Mouse (Mus musculus) lung, embryonic 14.5 days (tissue): ENCODE data around the gene Isg15. TPM values are rescaled to one million over a fixed set of nuclear protein-coding genes. Genes with fewer than 3 reads are reported as not detected.

ENCODE experiments used
- ATAC-seq: fragments of 200-750 bp; cut with Nextera tagmentation; 2 replicates; pipeline ENCODE4 v1.8.0; 2017; ENCODE audit warnings: mild to moderate bottlenecking, moderate TSS enrichment, moderate library complexity; ENCODE audit not compliant: insufficient read depth
- DNase-seq: peaks from one replicate; pipeline ENCODE4 v3.0.0-alpha.2; 2015
- H3K27ac ChIP-seq: fragments of 300-500 bp; sonication (generic); 2 replicates; pipeline ENCODE4 v1.5.1; 2014; ENCODE audit warnings: low read depth, mild to moderate bottlenecking, moderate library complexity
- H3K27me3 ChIP-seq: fragments of 300-500 bp; sonication (generic); 2 replicates; pipeline ENCODE4 v1.6.1; 2014; ENCODE audit warnings: low read length, control low read depth; ENCODE audit not compliant: insufficient read depth
- H3K36me3 ChIP-seq: fragments of 300-500 bp; sonication (generic); 2 replicates; pipeline ENCODE4 v1.6.1; 2014; ENCODE audit warnings: control low read depth; ENCODE audit not compliant: insufficient read depth
- H3K4me1 ChIP-seq: fragments of 300-500 bp; sonication (generic); 2 replicates; pipeline ENCODE4 v1.6.1; 2014; ENCODE audit warnings: antibody characterized with exemption, control low read depth; ENCODE audit not compliant: insufficient read depth
- H3K4me2 ChIP-seq: fragments of 300-500 bp; sonication (generic); 2 replicates; pipeline ENCODE4 v1.6.1; 2014; ENCODE audit warnings: mild to moderate bottlenecking
- H3K4me3 ChIP-seq: fragments of 300-500 bp; sonication (generic); 2 replicates; pipeline ENCODE4 v1.5.1; 2014; ENCODE audit warnings: low read depth, low read length
- H3K9ac ChIP-seq: fragments of 300-500 bp; sonication (generic); 2 replicates; pipeline ENCODE4 v1.6.1; 2014
- H3K9me3 ChIP-seq: fragments of 300-500 bp; sonication (generic); 2 replicates; pipeline ENCODE4 v1.6.1; 2016; ENCODE audit warnings: low read depth, low read length, control low read depth
- CTCF ChIP-seq: IDR thresholded peaks from 2 replicates; pipeline ENCODE4 v1.5.1; 2016; ENCODE audit warnings: antibody characterized with exemption, low read depth
- WGBS: fragments of 180-500 bp; shearing (Covaris S2); extraction: QIAGEN DNeasy Blood & Tissue Kit; methylation state at CpG from one replicate; pipeline ENCODE4 v1.1.7; 2014; 5-methylcytosine and 5-hydroxymethylcytosine counted together
- polyA plus RNA-seq: library from polyadenylated mRNA; unstranded; fragments of >200 nt; fragmentation: Nextera tagmentation; extraction: Ambion mirVana; gene quantifications from 2 replicates; pipeline ENCODE4 v1.2.1, GENCODE M21; 2014

Isg15 gene
- polyA plus RNA-seq, 1 experiment from 2014 or later, result not detected

- H3K9me3 ChIP-seq, result no peaks in the 10 kb centered on the region
- no peaks in the 10 kb centered on the region for H3K36me3 ChIP-seq
- H3K4me3 ChIP-seq, result no peak overlapping the region
- DNase-seq (no peak), ATAC-seq (no peak)
- WGBS, result 79% methylated on average over 2 of the region's 2 CpGs
- H3K27ac ChIP-seq, result no peak overlapping the region
- H3K4me1 ChIP-seq, result no peaks in the 10 kb centered on the region
- TF ChIP-seq CTCF, result no peak
- H3K27me3 ChIP-seq, result no peaks in the 10 kb centered on the region
- H3K4me2 ChIP-seq, result no peak overlapping the region
- H3K9ac ChIP-seq, result no peak overlapping the region
These were observed 15.6 kb upstream of the Isg15 start for GRCm38 (mm10) chr4:156216196-156216595.

GRCm38 (mm10) chr4:156215649-156216048 lies 15.0 kb upstream of the Isg15 start, which contains the start of gene Perm1:
Perm1 (plus strand) TSS chr4:156215868.
- no peak for ATAC-seq
- H3K27ac ChIP-seq, result no peak within 1 kb of the TSS
- H3K9me3 ChIP-seq, result no peaks in the 10 kb centered on the region
- DNase-seq, result no peak
- H3K4me3 ChIP-seq, result no peak within 1 kb of the TSS
- no peaks in the 10 kb centered on the region for H3K36me3 ChIP-seq
- H3K27me3 ChIP-seq, result no peaks in the 10 kb centered on the region
- TF ChIP-seq CTCF, result no peak
- 59% methylated on average over 4 of the region's 4 CpGs for WGBS
- no peak within 1 kb of the TSS for H3K9ac ChIP-seq
- no peaks in the 10 kb centered on the region for H3K4me1 ChIP-seq
- H3K4me2 ChIP-seq, result no peak within 1 kb of the TSS

DNA sequence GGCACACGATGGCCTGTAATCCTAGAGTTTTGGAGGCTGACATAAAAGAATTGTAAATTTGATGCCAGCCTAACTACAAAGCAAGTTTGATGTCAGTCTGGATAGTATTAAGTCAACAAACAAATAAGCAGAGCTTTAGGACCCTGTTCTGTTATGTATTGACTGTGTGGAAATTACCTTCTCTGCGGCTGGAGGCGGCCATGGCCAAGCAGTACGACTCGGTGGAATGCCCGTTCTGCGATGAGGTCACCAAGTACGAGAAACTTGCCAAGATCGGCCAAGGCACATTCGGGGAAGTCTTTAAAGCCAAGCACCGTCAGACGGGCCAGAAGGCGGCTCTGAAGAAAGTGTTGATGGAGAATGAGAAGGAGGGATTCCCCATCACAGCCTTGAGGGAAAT lies 12.5 kb upstream of the Isg15 start:
- Histone ChIP-seq H3K36me3 (no peaks in the 10 kb centered on the region), H3K9ac (no peak overlapping the region), H3K9me3 (no peaks in the 10 kb centered on the region), H3K27me3 (no peaks in the 10 kb centered on the region), H3K4me3 (no peak overlapping the region), H3K4me1 (no peaks in the 10 kb centered on the region), H3K4me2 (no peak overlapping the region), H3K27ac (no peak overlapping the region)
- TF ChIP-seq CTCF, result no peak
- ATAC-seq (no peak), DNase-seq (no peak)
- 90% methylated on average over 13 of the region's 13 CpGs for WGBS

DNA sequence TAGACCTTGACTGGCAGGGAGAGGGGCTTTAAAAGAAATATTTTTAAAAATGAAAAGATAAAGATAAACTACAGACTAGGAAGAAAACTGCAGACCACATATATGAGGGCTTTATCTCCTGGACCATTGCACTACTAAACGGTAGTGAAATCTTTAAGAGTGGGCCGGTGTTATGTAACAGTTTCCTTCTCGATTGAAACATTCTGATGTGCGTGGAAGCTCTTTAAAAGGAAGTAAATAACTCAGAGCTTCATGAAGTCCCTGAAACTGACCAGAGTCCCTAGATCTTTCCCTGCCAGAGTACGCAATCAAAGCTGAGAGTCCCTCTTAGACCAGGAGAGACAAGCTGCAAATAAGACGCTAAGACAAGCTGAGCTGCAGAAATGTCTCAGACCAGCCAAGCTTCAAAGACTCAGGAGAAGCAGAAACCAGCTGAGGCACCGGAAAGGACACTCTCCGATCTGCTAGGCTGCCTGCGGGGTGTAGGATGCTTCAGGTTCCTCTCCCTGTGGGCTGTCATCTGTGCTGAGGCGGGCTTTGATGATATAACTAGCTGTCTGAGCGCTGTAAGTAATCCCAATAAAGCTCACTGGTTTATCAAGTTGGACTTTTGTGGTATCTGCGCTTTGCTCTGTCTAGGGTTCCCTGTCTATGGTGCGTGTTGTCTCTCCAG lies 9.5 kb upstream of the Isg15 start:
- Histone ChIP-seq H3K4me2 (no peak overlapping the region), H3K27me3 (no peaks in the 10 kb centered on the region), H3K9ac (no peak overlapping the region), H3K9me3 (no peaks in the 10 kb centered on the region), H3K4me3 (no peak overlapping the region), H3K36me3 (no peaks in the 10 kb centered on the region), H3K4me1 (no peaks in the 10 kb centered on the region), H3K27ac (no peak overlapping the region)
- no peak for TF ChIP-seq CTCF
- no peak for ATAC-seq
- DNase-seq, result no peak
- WGBS, result 59% methylated on average over 13 of the region's 13 CpGs

GRCm38 (mm10) chr4:156208872-156209271 lies 8.3 kb upstream of the Isg15 start:
- Histone ChIP-seq H3K27me3 (peaks cover 10% of the 10 kb centered on the region; the same call in 1 of the 2 replicates), H3K4me3 (no peak overlapping the region), H3K9me3 (no peaks in the 10 kb centered on the region), H3K27ac (no peak overlapping the region), H3K9ac (no peak overlapping the region), H3K4me2 (no peak overlapping the region), H3K4me1 (no peaks in the 10 kb centered on the region), H3K36me3 (no peaks in the 10 kb centered on the region)
- WGBS, result 83% methylated on average over 4 of the region's 4 CpGs
- DNase-seq (no peak), ATAC-seq (no peak)
- no peak for TF ChIP-seq CTCF

DNA sequence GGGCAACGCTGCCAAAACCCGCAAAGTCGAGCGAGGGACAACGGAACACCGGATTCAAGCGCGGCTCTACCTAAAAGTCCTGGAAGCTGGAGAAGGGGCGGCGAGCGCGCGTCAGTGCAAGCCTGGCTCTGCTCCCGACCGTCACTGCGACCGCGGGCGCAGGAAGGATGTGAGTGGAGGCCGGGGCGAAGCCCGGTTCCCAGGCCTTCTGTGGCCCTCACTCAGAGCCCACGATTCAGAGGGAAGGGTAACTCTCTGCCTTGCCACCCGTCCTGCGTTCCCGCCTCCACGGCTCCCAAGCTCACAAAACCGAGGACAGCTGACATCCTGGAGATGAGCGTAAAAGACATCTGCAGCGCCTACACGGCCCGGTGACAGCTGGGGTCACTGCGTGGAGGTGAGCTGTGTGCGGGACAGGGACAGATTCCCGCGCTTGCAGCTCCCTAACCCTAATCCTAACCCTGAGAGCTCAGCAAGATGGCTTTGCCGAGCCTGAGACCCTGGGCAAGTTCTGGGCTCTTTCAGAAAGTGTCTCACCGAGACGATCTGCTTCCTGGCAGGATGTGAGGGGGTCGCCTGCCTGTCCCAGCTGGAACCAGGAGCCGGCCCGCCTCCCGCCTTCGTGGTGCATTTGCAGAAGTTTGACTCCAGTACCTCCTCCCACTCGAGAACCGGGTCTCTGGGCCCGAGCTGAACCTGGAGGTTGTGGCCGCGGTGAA lies 3.0 kb upstream of the Isg15 start:
- H3K27me3 ChIP-seq, result peaks cover 23% of the 10 kb centered on the region
- H3K27ac ChIP-seq, result peak overlapping the region; percentile 69
- peak overlapping the region; percentile 56 for H3K4me3 ChIP-seq
- H3K9me3 ChIP-seq, result no peaks in the 10 kb centered on the region
- H3K36me3 ChIP-seq, result no peaks in the 10 kb centered on the region
- H3K4me2 ChIP-seq, result peak overlapping the region; percentile 96
- peak; percentile 57 for ATAC-seq
- DNase-seq, result peak; percentile 65
- no peaks in the 10 kb centered on the region; the same call in 1 of the 2 replicates for H3K4me1 ChIP-seq
- TF ChIP-seq CTCF, result no peak
- under 1% methylated on average over 49 of the region's 49 CpGs for WGBS
- H3K9ac ChIP-seq, result peak overlapping the region; percentile 62

GRCm38 (mm10) chr4:156203001-156203412 lies 2.4 kb upstream of the Isg15 start, which contains the start of gene AW011738:
AW011738 (plus strand) TSS chr4:156203304.
- H3K9me3 ChIP-seq, result no peaks in the 10 kb centered on the region
- no peaks in the 10 kb centered on the region; the same call in 1 of the 2 replicates for H3K4me1 ChIP-seq
- ATAC-seq, result peak; percentile 79
- under 1% methylated on average over 33 of the region's 39 CpGs for WGBS
- H3K4me2 ChIP-seq, result peak within 1 kb of the TSS; percentile 96
- TF ChIP-seq CTCF, result no peak
- DNase-seq, result peak; percentile 80
- H3K4me3 ChIP-seq, result peak within 1 kb of the TSS; percentile 56
- H3K36me3 ChIP-seq, result no peaks in the 10 kb centered on the region
- H3K27me3 ChIP-seq, result peaks cover 23% of the 10 kb centered on the region
- H3K27ac ChIP-seq, result peak within 1 kb of the TSS; percentile 69
- peak within 1 kb of the TSS; percentile 62 for H3K9ac ChIP-seq
